Mouse (Mus musculus): Measurements from ENCODE around the gene Crim1. TPM values are rescaled to one million over a fixed set of nuclear protein-coding genes. Genes with fewer than 3 reads are reported as not detected.

Gene Crim1
- total RNA-seq, 2 experiments from 2014 or later: 80.3 to 88.5 TPM

DNA sequence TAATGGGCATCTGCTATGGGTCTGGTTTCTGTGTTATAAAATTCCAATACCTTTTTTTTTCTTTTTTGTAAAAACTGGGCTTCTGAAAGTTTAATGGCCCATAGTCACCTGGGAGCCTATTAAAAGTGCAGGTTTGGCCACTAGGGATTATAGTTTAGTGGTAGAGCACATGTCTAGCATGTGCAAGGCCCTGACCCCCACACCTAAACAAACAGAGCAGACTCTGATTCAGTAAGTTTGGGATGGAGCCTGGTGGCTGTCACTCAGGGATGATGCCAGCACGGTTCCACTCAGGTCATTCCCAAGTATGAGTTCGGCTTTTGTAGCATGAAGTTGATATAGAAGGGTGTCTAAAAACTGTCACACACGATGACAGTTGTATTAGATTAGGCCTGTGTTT lies 8.8 kb downstream of the Crim1 start:
- no peak for DNase-seq (ENCODE audit: low spot score in 2 of 2)

DNA sequence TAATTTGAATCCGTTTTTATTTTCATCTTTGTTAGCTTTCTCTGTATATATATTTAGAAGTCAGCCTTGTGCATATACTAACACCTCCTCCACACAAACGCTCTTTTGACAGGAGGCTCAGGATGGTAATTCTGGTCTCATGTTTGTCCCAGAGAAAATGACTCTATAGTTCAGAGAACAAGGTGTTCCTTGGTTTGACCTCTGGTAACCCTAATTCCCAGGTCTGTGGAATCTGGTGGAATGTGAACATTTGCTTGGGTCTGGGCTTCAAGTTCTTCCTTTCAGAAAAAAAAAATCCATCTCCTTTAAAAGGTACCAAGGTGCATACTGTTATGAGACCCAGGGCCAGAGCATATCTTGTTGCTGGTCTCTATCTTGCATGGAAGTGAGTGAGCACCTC lies 9.6 kb downstream of the Crim1 start:
- no peak for DNase-seq (ENCODE audit: low spot score in 2 of 2)

DNA sequence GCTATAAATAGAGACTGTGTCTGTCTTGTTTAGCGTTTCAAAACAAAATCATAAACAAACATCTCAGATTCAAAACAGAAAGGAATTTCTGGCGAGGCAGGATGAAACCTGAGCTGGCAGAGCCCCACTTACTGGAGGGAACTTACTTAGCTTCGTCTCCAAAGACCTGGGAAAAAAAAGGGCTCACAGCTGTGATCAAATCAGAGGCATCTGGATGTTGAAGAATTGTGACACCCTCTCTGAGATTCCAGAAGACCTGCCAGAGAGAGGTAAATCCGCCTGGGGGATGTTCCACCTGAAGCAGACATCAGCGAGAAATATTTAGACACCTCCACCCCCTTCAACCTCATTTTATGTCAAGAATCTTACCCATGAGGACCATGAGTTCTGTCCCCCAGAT lies 11.8 kb downstream of the Crim1 start:
- no peak for DNase-seq (ENCODE audit: low spot score in 2 of 2)

DNA sequence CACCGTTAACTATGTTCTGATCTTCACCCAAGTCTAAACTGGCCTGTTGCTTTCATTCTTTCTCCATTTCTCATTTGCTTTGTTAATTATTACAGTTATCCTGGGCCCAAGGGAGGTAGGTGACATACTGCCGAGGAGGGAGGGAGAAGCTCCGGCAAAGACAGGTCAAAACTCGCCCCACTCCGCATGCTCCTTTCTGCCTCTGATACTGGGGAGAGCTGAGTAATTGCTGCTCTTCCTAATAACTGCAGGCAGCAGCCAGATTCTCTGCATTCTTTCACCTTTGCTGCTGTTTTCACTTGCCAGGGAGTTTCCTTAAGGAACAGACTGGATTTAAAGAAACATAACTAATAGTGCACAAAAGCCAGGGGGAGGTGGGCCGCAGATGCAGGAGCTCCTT lies 13.1 kb downstream of the Crim1 start:
- DNase-seq (ENCODE audit: low spot score in 2 of 2): no peak

DNA sequence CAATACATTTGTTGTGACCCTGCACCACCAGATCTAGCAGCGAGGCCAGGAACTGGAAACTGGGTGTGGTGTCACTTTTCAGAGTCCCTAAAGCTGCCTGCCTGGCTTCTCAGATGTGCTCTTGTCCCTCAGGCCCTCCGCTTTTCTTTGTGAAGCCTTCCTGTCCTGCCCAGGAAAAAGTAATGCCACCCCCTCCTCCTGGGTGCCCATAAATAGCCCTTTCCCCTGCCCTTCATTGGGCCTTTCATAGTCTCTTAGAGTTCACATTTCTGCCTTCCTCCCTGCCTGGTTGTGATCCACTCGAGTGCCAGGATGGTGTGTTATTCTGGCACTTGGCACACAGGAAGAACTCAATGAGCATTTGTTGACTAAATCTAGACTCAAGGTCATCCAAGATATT lies 16.5 kb downstream of the Crim1 start:
- DNase-seq (ENCODE audit: low spot score in 2 of 2): no peak

DNA sequence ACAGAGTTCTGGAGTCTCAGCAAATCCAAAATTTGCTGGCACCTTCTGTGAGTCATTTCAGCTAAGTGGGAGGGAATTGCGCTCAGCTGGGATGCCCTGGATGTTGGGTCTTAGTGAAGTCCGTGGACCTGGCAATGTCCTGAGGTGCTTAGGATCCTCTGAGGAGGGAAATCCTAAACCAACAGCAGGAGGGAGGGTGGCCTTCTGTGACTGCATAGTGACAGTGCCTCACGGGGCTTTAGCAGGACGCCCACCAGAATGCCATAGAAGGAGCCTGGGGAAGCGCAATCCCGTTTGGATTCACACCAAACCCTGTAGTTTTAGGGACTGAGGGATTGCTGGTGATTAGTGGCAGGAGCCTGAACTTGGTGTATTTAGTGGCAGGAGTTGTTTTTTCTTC lies 17.4 kb downstream of the Crim1 start:
- no peak for DNase-seq (ENCODE audit: low spot score in 2 of 2)

DNA sequence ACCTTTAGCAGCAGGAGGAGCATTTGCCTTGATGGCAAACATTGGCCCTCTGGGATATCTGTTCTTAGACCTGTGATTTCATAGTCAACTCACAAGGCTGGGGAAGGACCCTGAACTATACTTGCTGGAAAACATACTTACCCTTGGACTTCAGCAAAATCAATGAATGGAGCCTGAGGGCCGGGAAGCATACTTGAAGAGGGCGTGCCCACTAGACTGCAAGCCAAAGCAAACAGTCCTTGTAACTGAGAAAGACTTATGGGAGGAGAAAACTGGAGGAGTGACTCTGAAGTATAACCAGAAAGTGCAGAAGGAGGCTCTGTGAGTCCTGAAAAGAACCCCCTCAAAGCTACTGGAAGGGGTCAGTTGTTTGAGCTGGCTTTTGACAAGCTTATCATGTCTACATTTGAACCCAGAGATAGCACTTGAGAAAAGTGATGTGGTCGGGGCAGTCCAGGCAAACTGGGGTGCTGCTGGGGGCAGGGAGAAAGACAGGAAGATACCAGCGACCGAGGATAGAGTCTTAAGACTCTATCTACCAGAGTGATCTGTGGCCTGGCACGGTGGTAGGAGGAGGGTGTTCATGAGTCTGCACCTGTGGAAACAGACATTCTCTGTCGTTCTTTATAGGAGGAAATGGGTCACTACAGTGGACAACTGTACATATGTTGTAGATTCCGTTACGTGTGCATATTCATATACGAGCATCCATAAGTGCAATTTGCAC lies 18.6 kb downstream of the Crim1 start:
- DNase-seq (ENCODE audit: low spot score in 2 of 2): no peak

DNA sequence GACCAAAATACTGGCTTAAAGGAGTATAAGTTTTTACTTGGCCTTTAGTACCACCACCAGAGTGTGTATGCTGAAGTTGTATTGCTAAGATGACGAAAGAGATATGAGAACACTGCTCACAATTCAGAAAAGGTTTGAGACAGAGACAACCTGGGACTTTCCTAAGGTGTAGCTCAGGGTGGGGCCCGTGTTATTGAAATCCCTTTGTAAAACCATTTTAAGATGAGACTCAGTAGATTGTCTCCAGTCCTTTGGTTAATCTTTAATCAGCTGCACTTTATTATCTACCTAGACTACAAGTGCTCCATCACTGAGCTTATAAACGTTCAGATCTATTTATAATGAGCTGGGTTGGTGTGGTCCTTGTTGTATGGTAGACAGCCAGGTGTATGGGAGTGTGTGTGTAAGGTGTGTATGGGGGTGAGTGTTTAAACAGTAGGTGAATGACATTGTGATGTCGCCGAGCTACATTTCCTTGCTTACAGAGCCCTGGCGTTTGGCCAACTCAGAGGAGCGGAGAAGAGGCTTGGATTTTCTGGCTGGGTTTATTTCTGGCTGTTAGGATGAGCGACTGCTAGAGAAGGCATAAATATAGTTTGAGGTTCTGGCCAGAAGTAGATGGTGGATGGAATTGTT lies 21.1 kb downstream of the Crim1 start:
- DNase-seq (ENCODE audit: low spot score in 2 of 2): peak in 1 of 2 experiments; percentile 28

DNA sequence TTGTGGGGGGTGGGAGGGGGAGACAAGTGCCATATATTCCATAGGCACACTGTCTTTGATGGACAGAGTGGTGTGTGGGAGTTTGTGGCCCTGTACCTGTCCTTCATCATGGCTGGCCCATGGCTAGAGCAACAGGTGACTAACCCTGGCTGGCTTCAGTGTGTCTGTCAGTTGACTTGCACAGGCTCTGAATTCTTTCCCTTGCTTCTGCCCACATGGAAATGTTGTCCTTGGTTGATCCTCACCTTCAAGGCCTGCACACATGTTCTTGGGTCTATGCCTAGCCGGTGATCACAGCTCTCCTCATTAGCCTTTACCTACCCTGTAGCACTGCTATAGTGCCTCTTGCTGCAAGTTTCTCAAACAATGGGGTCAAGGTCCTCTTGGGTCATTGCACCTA lies 21.8 kb downstream of the Crim1 start:
- no peak for DNase-seq (ENCODE audit: low spot score in 2 of 2)

DNA sequence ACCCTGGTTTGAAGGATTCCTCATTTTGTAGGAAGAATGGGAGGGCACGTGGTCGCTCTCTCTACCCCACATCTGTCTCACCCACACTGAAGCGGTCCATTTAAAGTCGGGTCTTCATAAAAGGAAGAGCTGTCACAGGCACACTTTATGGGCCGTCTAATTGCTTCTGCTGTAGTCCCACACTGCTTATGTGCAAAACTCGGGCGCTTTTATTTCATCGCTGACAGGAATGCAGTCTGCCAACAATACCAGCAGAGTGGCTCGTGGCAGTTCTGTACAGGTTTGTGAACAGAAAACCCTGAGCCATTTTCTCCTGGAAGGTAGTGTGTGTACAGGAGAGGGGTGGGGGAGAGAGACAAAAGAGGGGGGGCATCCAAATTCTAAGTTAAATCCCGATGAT lies 23.9 kb downstream of the Crim1 start:
- DNase-seq (ENCODE audit: low spot score in 2 of 2): no peak

DNA sequence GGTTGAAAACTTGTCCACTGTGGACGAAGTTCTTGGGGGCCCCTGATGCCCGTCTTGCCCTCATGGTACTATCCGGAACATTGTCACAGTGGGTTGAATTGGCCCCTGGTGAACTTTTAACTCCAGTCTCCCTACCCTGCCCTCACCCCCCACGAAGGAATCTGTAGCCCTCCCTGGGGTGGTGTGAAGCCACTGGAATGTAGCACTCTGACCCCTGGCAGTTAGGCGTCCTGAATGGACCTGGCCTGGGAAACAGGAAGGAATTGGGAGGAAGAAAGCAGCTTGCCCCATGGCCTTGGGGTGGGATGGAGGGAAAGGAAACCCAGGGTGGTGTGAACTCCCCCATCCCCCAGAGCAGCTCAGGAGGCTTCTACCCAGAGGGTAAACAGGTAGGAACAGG lies 25.5 kb downstream of the Crim1 start:
- DNase-seq (ENCODE audit: low spot score in 2 of 2): no peak

DNA sequence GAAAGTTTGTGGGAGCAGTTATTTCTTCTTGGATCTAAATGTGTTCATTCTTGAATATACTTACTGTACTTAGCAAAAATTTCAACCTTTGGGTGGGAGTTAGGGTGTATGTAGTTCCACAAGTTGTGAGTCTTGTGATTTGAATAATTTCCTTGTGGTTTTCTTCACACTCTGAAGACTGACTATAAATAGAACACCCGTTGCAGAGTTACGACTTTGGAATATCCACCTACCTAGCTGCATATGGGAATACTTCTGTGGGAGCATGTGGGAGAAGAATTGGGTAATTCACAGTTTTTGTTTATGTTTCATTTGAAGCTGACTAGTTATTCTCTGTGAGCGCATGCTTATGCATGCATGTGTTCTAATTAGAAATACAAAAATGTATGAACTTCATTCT lies 27.2 kb downstream of the Crim1 start:
- DNase-seq (ENCODE audit: low spot score in 2 of 2): no peak

DNA sequence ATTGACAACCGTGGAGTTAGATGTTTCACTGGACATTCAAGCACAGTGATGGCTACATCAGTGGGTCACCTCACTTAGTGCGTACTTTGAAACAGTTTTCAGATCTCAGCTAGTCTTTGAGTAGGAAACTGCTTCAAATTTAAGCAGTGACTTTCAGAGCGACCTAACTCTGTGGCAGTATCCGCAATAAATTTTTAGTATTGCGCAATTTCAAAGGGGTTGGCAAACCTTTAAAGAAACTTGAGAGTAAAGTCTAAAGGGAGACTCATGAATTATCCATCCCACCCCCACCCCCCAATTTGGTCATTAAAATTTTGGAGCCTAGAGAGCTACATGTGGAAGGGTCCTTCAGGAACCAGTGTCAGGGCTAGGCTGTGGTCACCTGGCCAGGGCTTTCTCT lies 31.5 kb downstream of the Crim1 start:
- no peak for DNase-seq (ENCODE audit: low spot score in 2 of 2)

DNA sequence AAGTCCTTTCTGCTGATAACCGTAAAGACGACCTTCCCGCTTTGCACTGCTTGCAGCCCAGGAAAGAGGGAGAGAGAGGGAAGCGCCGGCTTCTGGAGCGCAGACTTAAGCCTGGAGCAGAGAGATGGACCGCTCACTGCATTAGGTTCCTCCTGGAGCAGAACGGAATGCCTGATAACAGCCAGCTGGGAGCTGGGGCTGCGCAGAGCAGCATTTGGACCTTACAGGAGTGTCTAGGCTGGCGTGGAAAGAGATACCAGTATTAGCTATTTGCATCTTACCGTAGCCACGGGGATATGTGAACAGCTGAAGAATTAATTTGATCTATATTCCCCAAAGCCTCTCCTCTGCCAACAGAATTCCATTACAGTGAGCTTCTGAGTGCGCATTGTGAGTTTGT lies 32.7 kb downstream of the Crim1 start:
- no peak for DNase-seq (ENCODE audit: low spot score in 2 of 2)

DNA sequence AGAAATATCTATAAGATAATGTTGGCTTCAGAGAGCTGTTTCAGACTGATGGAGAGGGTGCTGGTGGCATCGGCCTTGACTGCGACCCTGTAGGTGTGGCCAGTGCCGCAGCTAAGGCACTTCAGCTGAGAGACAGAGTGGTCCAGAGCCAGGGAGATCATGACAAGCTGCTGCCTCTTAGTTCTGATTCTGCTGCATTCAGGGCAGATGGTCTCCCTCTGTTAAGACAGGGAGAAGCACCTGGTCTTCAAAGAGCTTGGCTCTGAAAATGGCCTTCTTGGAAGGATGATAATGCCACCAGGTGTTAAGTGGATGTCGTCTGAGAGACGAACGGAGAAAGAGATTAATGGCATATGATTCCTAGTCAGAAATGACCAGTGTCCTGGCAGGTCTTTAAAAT lies 33.8 kb downstream of the Crim1 start:
- DNase-seq (ENCODE audit: low spot score in 2 of 2): no peak

DNA sequence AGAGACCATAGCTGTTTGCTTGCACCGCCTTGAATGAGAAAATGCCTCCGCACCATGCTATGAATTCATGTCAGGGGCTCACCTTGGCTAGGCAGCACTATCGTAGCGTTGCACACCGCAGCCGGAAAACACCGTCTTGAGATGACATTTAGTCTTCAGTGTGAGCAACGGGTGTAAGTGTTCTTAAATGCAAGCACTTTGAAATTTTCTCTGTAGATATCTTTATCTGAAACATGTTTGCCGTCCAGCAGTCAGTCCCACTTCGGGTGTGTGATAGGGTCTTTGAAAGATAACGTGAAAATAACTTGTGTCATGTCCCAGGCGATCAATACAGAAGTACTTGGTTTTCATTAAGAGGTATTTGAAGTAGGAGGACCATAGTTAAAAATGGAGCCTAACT lies 36.1 kb downstream of the Crim1 start:
- no peak for DNase-seq (ENCODE audit: low spot score in 2 of 2)

DNA sequence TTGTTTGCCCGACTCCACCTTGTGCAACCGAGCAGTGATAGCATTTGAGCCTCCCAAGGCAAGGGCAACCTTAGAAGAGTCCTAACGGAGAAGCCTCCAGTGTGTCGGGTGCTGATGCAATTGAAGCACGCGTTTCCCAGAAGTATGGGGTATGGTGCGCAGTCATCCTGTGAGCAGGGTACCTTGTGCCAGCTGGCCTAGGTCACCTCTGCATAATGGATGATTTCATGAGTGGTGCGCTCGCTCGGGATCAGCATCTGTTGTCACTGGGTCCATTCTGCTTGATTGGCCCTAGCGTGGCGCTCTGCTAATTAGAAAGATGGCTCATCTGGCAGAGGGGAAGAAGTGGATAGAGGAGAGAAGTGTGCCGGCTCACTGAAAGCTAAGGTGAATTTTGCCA lies 37.9 kb downstream of the Crim1 start:
- DNase-seq (ENCODE audit: low spot score in 2 of 2): no peak

DNA sequence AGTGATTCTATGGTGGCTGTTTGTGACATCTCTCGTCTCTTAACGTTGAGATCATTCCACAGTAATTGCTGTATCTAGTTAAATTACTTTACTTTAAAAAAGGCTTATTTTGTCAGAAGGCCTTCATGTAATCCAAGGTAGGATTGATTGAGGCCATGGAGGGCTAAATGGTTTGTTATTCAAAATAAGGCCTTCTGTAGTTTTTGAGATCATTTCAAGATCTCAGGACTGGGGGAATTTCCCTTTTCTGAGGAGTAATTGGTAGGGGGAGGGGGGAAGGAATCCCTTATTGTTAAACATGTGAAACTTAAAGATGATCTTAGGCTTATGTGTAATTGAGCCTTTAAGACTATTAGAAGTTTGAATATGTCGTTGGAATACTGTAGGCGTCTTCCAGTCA lies 40.1 kb downstream of the Crim1 start:
- DNase-seq (ENCODE audit: low spot score in 2 of 2): no peak

DNA sequence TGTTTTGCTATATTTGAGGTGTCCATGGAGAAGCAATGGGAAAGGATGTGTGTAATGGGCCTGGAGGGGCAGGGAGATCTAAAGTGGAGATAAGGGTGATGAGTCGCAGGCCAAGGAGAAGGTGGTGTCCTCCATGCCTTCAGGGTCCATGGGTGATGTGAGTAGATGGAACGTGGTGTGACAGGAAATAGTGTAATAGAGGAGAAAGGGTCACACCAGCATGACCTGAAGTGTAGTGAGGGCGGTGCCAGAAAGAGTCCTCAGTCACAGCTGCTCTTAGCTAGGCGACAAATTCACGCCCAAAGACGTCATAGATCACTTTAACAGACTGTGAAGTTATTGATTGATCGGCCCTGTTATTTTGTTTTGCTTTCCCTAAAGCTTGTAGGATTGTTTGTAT lies 41.2 kb downstream of the Crim1 start:
- no peak for DNase-seq (ENCODE audit: low spot score in 2 of 2)

DNA sequence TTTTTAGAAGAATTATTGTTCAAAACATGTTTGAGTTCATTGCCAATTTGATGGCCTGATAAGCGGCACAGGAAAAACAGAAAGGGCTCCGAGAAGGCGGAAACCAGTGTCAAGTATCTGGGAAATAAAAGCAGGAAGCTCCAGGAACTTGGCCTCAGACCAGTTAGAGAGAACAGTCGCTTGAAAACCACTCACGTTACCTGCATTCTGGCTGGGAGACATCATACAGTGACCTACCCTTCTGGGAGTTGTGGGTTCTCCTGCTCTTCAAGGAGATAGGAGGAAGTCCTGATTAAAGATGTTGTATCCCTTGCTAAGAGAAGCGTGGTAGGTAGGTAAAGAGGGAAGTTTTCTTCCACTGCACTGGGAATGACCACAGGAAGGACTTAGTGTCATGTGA lies 44.7 kb downstream of the Crim1 start:
- DNase-seq (ENCODE audit: low spot score in 2 of 2): no peak

DNA sequence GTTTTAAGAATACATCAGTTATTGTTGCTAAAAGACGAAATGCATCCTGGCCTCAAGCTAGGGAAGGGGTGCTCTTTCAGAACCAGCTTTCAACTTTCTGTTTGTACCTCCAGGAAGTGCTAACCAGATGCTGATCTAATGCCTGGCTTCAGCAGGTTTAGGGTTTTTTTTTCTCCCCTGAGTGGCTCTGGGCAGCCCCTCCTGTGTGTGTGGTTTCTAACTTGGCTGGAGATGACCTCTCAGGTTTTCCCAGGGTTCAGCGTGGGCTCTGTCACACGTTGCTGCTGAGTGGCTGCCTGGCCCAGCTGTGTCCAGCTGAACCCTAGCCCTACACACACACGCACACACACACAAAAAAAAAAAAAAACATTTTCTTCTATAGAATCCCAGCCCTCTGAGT lies 45.4 kb downstream of the Crim1 start:
- DNase-seq (ENCODE audit: low spot score in 2 of 2): no peak

DNA sequence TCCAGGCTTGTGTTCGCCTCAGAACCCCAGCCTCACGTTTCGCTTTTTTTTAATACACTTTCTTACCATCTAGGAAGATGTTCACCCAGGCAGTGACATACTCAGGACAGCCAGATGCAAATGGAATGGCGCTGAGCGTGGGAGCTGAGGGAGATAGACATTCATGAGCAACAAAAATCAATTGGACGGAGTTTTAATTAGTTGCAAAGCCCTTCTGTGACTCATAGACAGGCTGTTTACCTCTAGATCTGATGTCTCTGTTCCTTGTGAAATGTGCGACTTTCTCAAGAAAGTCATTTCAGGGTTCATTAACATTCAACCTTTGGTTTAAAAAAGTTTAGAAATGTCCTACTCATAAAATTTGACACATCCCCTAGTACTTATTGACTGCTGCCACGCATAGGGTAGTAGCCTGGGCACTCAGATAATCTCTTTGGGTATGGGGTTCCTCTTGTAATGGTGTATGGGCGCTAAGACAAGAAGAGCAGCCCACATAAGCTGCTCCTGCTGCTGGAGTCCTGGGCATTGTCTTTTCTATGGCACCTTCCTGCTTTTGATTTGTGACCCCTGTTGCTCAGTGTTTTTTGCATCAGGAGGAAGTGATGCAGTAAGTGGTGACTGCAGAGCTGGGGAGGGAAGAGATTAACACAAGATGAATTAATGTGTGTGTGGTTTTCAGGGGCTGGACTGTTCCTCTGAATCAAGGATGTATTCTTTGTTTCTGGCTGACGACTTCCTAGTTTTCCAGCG lies 46.8 kb downstream of the Crim1 start:
- DNase-seq (ENCODE audit: low spot score in 2 of 2): no peak

DNA sequence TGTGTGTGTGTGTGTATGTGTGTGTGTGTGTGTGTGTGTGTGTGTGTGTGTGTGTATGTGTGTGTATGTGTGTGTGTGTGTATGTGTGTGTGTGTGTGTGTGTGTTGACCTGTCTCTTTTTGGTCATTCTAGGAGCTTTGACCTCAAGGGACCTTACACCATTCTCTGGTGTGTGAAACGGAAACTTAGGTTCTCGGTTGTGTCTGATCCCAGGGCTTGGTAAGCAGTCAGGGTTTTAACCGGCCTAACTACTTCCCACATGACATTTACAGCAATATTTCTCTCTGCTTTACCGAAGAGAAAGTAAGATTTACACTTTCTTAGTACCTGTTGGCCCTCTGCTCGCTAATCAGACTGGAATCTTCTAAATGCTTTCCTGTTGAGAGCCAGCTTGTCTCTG lies 48.1 kb downstream of the Crim1 start:
- no peak for DNase-seq (ENCODE audit: low spot score in 2 of 2)
